Mouse (Mus musculus) cerebellum, adult 18-20 months (tissue): ENCODE measurements around the gene Gmpr2.

Experiments used
- DNase-seq, 2 experiments: peaks; one replicate each; pipeline ENCODE4 v3.0.0; 2021

Gene Gmpr2

DNA sequence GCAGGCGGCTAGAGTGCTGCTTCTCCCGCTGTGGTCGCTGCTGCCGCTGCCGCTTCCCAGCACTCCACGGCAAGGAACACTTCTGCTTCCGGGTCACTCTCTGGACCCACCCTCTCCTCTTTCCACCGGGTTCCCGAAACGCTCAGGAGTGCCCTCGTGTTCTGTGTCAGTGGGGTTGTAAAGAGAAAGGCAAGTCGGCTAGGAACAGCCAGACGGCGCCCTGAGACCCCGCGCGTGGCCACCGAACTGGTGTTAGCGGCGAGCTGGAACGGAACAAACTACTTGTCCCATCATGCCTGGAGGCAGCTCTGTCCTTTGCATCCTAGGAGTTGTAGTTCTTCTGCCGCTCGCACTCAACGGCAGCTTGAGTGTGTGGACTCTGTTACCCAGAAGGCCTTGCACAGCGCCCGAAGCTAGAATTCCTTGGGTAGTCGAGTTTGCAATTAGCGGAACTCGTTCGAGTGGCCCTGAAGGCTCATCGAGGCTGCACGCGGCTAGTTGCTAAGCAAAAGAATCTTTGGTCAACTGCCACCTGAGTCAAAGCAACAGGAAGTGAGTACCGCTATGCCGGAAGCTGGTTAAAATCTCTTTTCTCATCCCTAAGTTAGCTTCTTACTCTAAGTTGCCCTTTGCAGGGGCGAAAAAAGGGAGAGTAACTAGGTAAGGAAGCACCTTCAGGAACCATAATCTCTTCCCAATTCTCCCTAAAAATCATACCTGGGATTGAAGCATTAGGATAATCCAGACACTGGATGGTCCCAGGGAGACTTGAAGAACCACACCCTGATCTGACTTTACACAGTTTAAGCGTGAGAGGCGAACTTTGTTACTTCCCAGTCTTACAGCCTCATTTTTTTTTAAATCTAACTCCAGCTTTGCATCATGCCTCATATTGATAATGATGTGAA is at the start of gene Gmpr2, which contains the start of gene Nedd8:
Gmpr2 (plus strand) TSS at position 109 of the 908 bp plus-strand sequence.
Nedd8 (minus strand) TSS at position 292 of the 908 bp plus-strand sequence.
- DNase-seq, result peak; percentile 88 to 95

- DNase-seq, result no peak
These were observed 43.5 kb upstream of the Gmpr2 start for GRCm38 (mm10) chr14:55628077-55628827.

- DNase-seq, result peak; percentile 24 to 43
These were observed 42.4 kb upstream of the Gmpr2 start for GRCm38 (mm10) chr14:55629312-55629711.

DNA sequence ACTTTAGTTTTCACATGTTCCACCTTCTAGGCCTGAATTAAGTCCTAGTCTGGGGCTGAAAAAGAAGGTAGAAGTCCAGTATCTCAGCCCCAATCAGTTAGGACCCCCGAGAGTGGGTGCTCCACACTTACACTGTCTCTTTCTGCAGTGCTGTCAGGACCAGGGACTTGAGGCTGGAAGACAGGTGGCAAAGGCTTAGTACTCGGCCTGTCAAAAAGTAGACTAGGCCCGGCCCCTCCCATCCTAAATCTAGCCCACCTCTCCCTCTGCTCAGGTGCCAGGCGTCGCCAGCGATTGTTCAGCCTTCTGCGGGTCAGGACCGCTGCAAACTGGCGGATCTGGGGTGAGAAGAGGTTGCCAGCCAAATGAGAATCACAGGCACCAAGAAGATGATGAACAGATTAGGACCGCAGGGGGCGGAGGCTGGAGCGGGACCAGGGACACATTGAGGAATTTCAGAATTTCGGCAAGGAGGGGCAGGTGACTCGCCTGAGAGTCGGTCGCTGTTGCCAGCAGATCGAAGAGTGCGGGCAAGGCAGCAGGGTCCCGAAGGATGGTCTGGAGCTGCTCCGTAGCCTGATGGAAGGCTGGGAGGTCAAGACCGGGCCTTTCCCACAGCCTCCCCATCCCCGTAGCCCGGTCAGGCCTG is 36.7 kb upstream of the Gmpr2 start:
- DNase-seq, result peak; percentile 59 to 63

GRCm38 (mm10) chr14:55635523-55636007 is 36.2 kb upstream of the Gmpr2 start, which contains the start of gene Ipo4:
Gene Ipo4, minus strand, starts transcription at chr14:55635957.
- DNase-seq, result peak; percentile 84 to 89

- no peak for DNase-seq
These were observed 33.9 kb upstream of the Gmpr2 start, which contains the start of gene Gm49378 for GRCm38 (mm10) chr14:55637795-55638194. Gene Gm49378, minus strand, starts transcription at chr14:55637895.

GRCm38 (mm10) chr14:55640816-55641215 is 30.9 kb upstream of the Gmpr2 start:
- no peak for DNase-seq

- no peak for DNase-seq
These were observed 30.4 kb upstream of the Gmpr2 start for GRCm38 (mm10) chr14:55641291-55641690.

DNA sequence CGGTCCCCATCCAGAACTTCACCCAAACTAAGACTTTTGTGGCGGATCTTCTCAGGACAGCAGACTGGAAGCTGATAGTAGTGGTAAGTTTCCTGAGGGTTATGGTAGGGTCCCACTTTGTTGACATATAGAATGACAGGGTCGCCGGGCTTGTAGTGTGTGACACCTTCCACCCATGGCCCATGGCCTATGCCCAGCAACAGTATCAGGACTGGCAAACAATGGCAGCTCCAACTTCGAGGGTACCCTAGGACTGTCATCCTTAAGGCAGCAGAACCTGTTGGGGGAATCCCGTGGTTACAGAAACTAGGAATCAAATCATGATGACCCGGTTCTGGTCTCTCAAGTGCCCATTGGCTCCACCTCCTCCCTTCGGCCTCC is 29.1 kb upstream of the Gmpr2 start:
- DNase-seq, result no peak

DNA sequence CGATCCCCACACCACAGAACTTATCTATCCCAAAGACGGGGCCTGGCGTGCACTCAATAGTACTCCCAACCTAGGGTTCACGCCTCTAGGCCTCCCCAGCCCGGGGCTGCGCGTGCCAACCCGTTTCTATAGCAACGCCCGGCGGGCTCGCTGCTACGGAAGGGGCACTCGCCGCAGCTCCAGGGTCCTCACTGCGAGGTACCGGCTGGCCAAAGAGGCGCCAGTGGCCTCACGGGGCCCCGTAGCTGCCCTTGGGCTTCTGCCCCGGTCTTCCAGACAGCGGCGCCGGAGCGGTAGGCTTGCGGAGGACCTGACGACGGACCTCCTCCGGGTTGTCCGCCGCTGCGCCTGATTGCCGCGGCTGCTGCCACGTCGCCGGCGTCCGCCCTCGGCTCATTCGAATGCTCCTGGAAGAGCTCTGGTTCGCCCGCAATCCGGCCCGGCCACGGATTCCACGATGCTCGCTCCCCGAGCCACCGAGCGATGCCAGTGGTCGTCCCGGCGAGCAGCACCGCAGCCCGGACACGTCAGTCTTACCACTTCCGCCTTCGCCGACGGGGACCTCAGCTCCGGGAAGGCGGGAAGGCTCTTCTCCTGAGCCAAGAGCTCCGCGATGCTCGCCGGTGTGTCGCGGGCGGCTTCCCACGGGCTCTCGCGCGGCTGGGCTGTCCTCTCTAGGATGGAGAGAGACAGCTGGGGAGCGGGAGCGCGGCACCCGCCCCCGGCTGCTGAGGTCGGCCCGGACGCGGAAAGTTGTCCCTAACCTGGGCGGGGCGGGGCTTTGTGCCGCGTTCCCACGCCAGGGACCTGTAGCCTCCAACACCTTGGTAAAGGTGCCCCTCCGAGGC is 28.5 kb upstream of the Gmpr2 start, which contains the start of gene Tm9sf1:
Tm9sf1 (minus strand) TSS at position 747 of the 848 bp plus-strand sequence.
- peak; percentile 78 to 90 for DNase-seq

- no peak for DNase-seq
These were observed 27.4 kb upstream of the Gmpr2 start for GRCm38 (mm10) chr14:55644261-55644888.

DNA sequence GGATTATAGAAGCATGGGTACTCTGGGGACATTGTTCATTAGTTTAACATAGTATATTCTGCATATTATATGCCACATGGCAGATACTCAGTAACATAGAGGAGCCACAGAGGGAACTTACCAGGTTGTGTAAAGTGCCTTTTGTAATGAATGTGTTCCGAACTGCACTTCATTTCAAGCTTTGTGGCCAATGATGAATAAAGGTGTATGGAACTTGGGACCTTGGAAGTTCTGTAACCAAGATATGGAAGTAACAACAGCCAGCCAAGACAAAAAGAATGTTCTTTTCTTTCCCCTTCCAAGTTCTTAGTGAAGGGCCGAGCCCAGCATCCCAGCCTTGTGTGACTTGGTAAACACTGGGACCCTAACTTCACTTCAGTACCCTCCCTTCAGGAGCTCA is 21.9 kb upstream of the Gmpr2 start, which contains the start of gene Tssk4:
Tssk4 (plus strand) TSS at position 301 of the 400 bp plus-strand sequence.
- DNase-seq, result no peak

- no peak for DNase-seq
These were observed 20.2 kb upstream of the Gmpr2 start for GRCm38 (mm10) chr14:55651528-55651927.

- DNase-seq, result no peak
These were observed 14.8 kb upstream of the Gmpr2 start for GRCm38 (mm10) chr14:55656935-55657334.

- DNase-seq, result no peak
These were observed 13.7 kb upstream of the Gmpr2 start for GRCm38 (mm10) chr14:55658011-55658410.

DNA sequence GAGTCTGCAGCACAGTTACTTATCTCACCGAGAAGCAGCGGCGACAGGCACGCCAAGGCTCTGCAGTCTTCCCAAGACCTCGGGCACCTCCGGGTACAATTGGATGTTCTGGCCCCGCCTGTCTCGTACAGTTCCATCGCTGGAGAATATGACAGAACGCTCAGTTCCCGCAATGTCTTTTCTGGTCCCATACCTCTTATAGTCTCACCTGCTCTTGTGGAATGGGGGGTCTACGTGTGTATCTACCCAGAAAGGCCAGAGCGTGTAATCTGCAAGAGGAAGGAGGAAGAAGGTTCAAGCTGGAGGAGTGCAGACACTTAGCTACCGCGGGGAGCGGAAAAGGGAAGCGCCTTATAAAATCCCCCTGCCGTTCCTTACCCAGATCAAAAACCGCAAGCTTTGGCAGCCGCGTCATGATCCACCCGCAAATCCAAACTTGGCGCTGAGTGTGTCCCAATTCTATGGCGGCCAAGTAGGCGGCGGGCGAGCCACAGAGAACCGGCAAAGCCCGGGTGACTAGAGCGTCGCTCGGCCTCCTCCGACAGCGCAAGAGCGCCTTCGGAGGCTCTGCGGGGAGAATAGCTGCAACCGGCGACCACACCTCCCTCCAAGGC is 11.7 kb upstream of the Gmpr2 start, which contains the start of gene Mdp1:
Mdp1 (minus strand) TSS at position 549 of the 614 bp plus-strand sequence.
- peak; percentile 80 to 84 for DNase-seq

- no peak for DNase-seq
These were observed 11.1 kb upstream of the Gmpr2 start for GRCm38 (mm10) chr14:55660636-55661035.

DNA sequence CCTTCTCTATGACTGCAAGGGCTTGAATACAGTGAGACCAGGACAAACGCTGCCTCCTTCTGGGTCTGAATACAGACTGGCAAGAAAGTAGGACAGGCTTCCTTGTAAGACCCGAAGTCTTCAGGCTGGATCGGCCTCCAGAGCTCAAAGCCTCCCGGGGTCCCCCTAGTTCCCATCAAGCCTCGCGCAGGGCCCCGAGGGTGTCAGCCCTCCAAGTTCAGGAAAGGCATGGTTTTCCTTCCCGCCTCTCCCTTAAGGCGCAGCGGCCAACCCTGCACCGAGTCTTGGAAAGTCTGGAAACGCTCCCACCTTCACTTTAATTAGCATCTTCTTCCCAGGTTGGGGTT is 282 bp upstream of the Gmpr2 start:
- no peak for DNase-seq

DNA sequence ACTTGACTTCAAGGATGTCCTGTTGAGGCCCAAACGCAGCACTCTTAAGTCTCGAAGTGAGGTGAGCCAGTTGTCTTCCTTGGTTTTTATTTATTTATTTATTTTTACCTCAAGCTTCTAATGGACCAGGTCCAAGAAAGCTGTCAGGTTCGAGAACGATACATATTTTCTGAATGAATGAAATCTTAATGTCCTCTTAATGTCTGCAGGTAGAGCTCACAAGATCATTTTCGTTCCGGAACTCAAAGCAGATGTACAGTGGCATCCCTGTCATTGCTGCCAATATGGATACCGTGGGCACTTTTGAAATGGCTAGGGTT is 960 bp downstream of the Gmpr2 start:
- DNase-seq, result no peak

- DNase-seq, result no peak
These were observed 5.9 kb downstream of the Gmpr2 start for GRCm38 (mm10) chr14:55677615-55678014.
